ENCODE assay signal across 9 mouse cellular contexts in genomic region chr16:17486505-17486904, GRCm38 (mm10). TPM values are rescaled to one million over a fixed set of nuclear protein-coding genes. Genes with fewer than 3 reads are reported as not detected.
A peak's percentile ranks its signal among the peaks of the same experiment; 100 is the strongest.
DNase-seq lines count a peak whose midpoint lies in the region; ATAC-seq and TF ChIP-seq lines count a peak whose summit lies in the region.
"Had no signal": no experiment of that assay in that cellular context is flagged by ENCODE, and none has a peak within 500 bp of the region (broad histone marks: within the 10 kb centered on the region; RNA-seq: fewer than 3 reads in every experiment).

No protein-coding gene starts in this region.

- no peaks in the 10 kb centered on the region for H3K27me3 ChIP-seq in kidney, adult 2 months (replicated peaks; ENCODE audit: control insufficient read depth, insufficient read depth, low read length)
- H3K27me3 ChIP-seq in kidney, embryonic 14.5 days (ENCODE audit: control insufficient read depth, insufficient read depth, low read length), result peaks cover 7% of the 10 kb centered on the region; the same call in 1 of the 2 replicates
- 0 out of 2 replicates have a peak, but pooled peaks cover 6% of the 10 kb centered on the region for H3K27me3 ChIP-seq in heart, embryonic 15.5 days
- H3K27me3 ChIP-seq in cerebellum, adult 2 months (ENCODE audit: control insufficient read depth, insufficient read depth, low read length), result no peaks in the 10 kb centered on the region

- H3K36me3 ChIP-seq in kidney, adult 2 months (ENCODE audit: control insufficient read depth, insufficient read depth, low read length), result peaks cover 2% of the 10 kb centered on the region; the same call in 1 of the 2 replicates
- peaks cover 36% of the 10 kb centered on the region for H3K36me3 ChIP-seq in kidney, embryonic 14.5 days (ENCODE audit: control insufficient read depth, insufficient read depth, low read length)
- peaks cover 19% of the 10 kb centered on the region for H3K36me3 ChIP-seq in heart, embryonic 15.5 days

- H3K9me3 ChIP-seq in kidney, embryonic 14.5 days (ENCODE audit: control insufficient read depth, low read length), result no peaks in the 10 kb centered on the region
- no peaks in the 10 kb centered on the region for H3K9me3 ChIP-seq in heart, embryonic 15.5 days (replicated peaks)
- H3K9me3 ChIP-seq: limb, embryonic 12.5 days had no signal

- H3K4me3 ChIP-seq in kidney, adult 2 months (ENCODE audit: insufficient read depth, low read depth, low read length), result no peak overlapping the region
- no peak overlapping the region for H3K4me3 ChIP-seq in kidney, embryonic 14.5 days (ENCODE audit: low read length)
- H3K4me3 ChIP-seq in heart, embryonic 15.5 days, result no peak overlapping the region
- H3K4me3 ChIP-seq in cerebellum, adult 2 months (replicated peaks; ENCODE audit: insufficient read depth, low read depth, low read length), result no peak overlapping the region
- H3K4me3 ChIP-seq: limb, embryonic 12.5 days had no signal

- no peak overlapping the region for H3K27ac ChIP-seq in kidney, adult 2 months (ENCODE audit: insufficient read depth, low read depth, low read length)
- H3K27ac ChIP-seq in kidney, embryonic 14.5 days (ENCODE audit: low read depth, low read length), result no peak overlapping the region
- H3K27ac ChIP-seq in heart, embryonic 15.5 days, result peak overlapping the region; percentile 51
- H3K27ac ChIP-seq in cerebellum, adult 2 months (ENCODE audit: insufficient read depth, low read length), result no peak overlapping the region
- H3K27ac ChIP-seq: limb, embryonic 12.5 days had no signal

- TF ChIP-seq POLR2A in kidney, adult 2 months (IDR thresholded peaks at IDR 0.05; ENCODE audit: low read depth, low read length), result no peak
- TF ChIP-seq POLR2A in cerebellum, adult 2 months (IDR thresholded peaks at IDR 0.05; ENCODE audit: borderline replicate concordance, insufficient read depth, low read length), result no peak

- TF ChIP-seq CTCF in kidney, adult 2 months (conservative IDR thresholded peaks at IDR 0.05; ENCODE audit: insufficient read depth, insufficient read length, low read depth, low read length), result no peak
- TF ChIP-seq CTCF in cerebellum, adult 2 months (IDR thresholded peaks at IDR 0.05; ENCODE audit: borderline replicate concordance, insufficient read depth, low read depth, low read length), result no peak

- H3K9ac ChIP-seq in kidney, embryonic 14.5 days (ENCODE audit: low read depth, low read length), result no peak overlapping the region
- no peak overlapping the region for H3K9ac ChIP-seq in heart, embryonic 15.5 days
- H3K9ac ChIP-seq: limb, embryonic 12.5 days had no signal

- peak; percentile 67 for DNase-seq in kidney, adult 2 months
- DNase-seq in adrenal gland, postnatal 14 days, result peak; percentile 78
- peak; percentile 60 for DNase-seq in lung, postnatal 14 days
- DNase-seq in frontal cortex, postnatal 14 days (ENCODE audit: low spot score in 2 of 2), result no peak
- DNase-seq in cerebellum, adult 2 months, result no peak
- no peak for DNase-seq in layer of hippocampus, postnatal 36 days

- 0 out of 2 replicates have a peak, but pooled peaks cover 3% of the 10 kb centered on the region for H3K4me1 ChIP-seq in kidney, adult 2 months (ENCODE audit: control insufficient read depth, insufficient read depth, low read length)
- no peaks in the 10 kb centered on the region for H3K4me1 ChIP-seq in kidney, embryonic 14.5 days (ENCODE audit: control insufficient read depth, insufficient read depth, low read length)
- peaks cover 23% of the 10 kb centered on the region for H3K4me1 ChIP-seq in heart, embryonic 15.5 days (replicated peaks)
- H3K4me1 ChIP-seq in cerebellum, adult 2 months (ENCODE audit: control insufficient read depth, insufficient read depth, low read length), result peaks cover 14% of the 10 kb centered on the region

- 19% methylated on average over 3 of the region's 3 CpGs for WGBS in kidney, adult 2 months
- WGBS in kidney, embryonic 14.5 days, result 59% methylated on average over 3 of the region's 3 CpGs
- 11% methylated on average over 3 of the region's 3 CpGs for WGBS in heart, embryonic 15.5 days
- WGBS in cerebellum, adult 2 months, result 8% methylated on average over 3 of the region's 3 CpGs

- H3K4me2 ChIP-seq in kidney, embryonic 14.5 days (replicated peaks; ENCODE audit: low read depth, low read length), result no peak overlapping the region
- no peak overlapping the region for H3K4me2 ChIP-seq in heart, embryonic 15.5 days
- H3K4me2 ChIP-seq: limb, embryonic 12.5 days had no signal

- no peak for ATAC-seq in kidney, embryonic 14.5 days (ENCODE audit: low FRiP score, low TSS enrichment)
- ATAC-seq in heart, embryonic 15.5 days (replicated peaks; ENCODE audit: insufficient number of reproducible peaks, insufficient read depth, low FRiP score, low read depth), result peak; percentile 87

RNA-seq across cellular contexts. Expression of gene Aifm3, which starts 2.9 kb away (rescaled TPM):
- polyA plus RNA-seq in kidney, adult 2 months (2012; rRNA removed), result 11.7 and 14.8 TPM in 2 replicates
- polyA plus RNA-seq in kidney, embryonic 14.5 days (2014; fragmentation: Nextera tagmentation; extraction: Ambion mirVana), result 0.61 and 1.7 TPM in 2 replicates
- total RNA-seq in adrenal gland, postnatal 14 days (2021), result 5.1 and 5.4 TPM in 2 replicates
- 0.91 and 1.6 TPM in 2 replicates for polyA plus RNA-seq in heart, embryonic 15.5 days (2015; fragmentation: Nextera tagmentation; extraction: Ambion mirVana)
- polyA plus RNA-seq in cerebellum, adult 2 months (2012; rRNA removed), result 472 and 503 TPM in 2 replicates
- total RNA-seq in layer of hippocampus, postnatal 36 days (2021), result 100 to 1,000 TPM in 1 of 2 experiments, 10 to 100 TPM in 1; 99.3 to 111 TPM

RNA-seq across cellular contexts. Expression of gene Lztr1, which starts 22.0 kb away (rescaled TPM):
- polyA plus RNA-seq in kidney, adult 2 months (2012; rRNA removed), result 295 and 386 TPM in 2 replicates
- 57.9 and 81.4 TPM in 2 replicates for polyA plus RNA-seq in kidney, embryonic 14.5 days (2014; fragmentation: Nextera tagmentation; extraction: Ambion mirVana)
- total RNA-seq in adrenal gland, postnatal 14 days (2021), result 75.3 and 75.6 TPM in 2 replicates
- 45.6 and 60.6 TPM in 2 replicates for polyA plus RNA-seq in heart, embryonic 15.5 days (2015; fragmentation: Nextera tagmentation; extraction: Ambion mirVana)
- 240 and 242 TPM in 2 replicates for polyA plus RNA-seq in cerebellum, adult 2 months (2012; rRNA removed)
- 100 to 1,000 TPM; 192 to 199 TPM for total RNA-seq in layer of hippocampus, postnatal 36 days (2021)

RNA-seq across cellular contexts. Expression of gene Crkl, which starts 34.7 kb away (rescaled TPM):
- polyA plus RNA-seq in kidney, adult 2 months (2012; rRNA removed), result 34.4 and 43.3 TPM in 2 replicates
- polyA plus RNA-seq in kidney, embryonic 14.5 days (2014; fragmentation: Nextera tagmentation; extraction: Ambion mirVana), result 59.6 and 77.9 TPM in 2 replicates
- 39.1 and 39.9 TPM in 2 replicates for total RNA-seq in adrenal gland, postnatal 14 days (2021)
- polyA plus RNA-seq in heart, embryonic 15.5 days (2015; fragmentation: Nextera tagmentation; extraction: Ambion mirVana), result 40.6 and 46.3 TPM in 2 replicates
- 37.9 and 41.0 TPM in 2 replicates for polyA plus RNA-seq in cerebellum, adult 2 months (2012; rRNA removed)
- total RNA-seq in layer of hippocampus, postnatal 36 days (2021), result 10 to 100 TPM; 36.7 to 41.0 TPM

RNA-seq across cellular contexts. Expression of gene Thap7, which starts 44.4 kb away (rescaled TPM):
- 103 and 115 TPM in 2 replicates for polyA plus RNA-seq in kidney, adult 2 months (2012; rRNA removed)
- 49.1 and 51.1 TPM in 2 replicates for polyA plus RNA-seq in kidney, embryonic 14.5 days (2014; fragmentation: Nextera tagmentation; extraction: Ambion mirVana)
- total RNA-seq in adrenal gland, postnatal 14 days (2021), result 29.4 and 33.3 TPM in 2 replicates
- 29.5 and 38.7 TPM in 2 replicates for polyA plus RNA-seq in heart, embryonic 15.5 days (2015; fragmentation: Nextera tagmentation; extraction: Ambion mirVana)
- polyA plus RNA-seq in cerebellum, adult 2 months (2012; rRNA removed), result 74.3 TPM in 2 replicates
- total RNA-seq in layer of hippocampus, postnatal 36 days (2021), result 10 to 100 TPM; 38.6 to 44.6 TPM

Comparison
In these comparisons a context has a peak if more than half of its experiments do, and no peak if none do; other contexts are left out.
1. DNase-seq: peak in kidney, adult 2 months (single experiment), adrenal gland, postnatal 14 days (single experiment) and lung, postnatal 14 days (single experiment); none in frontal cortex, postnatal 14 days (0 of 2), cerebellum, adult 2 months (0 of 2) and layer of hippocampus, postnatal 36 days (0 of 2).
2. RNA of gene Aifm3, which starts 2.9 kb away (polyA plus RNA-seq): 472 to 503 TPM in cerebellum, adult 2 months; 11.7 to 14.8 TPM in kidney, adult 2 months, 0.61 to 1.7 TPM in kidney, embryonic 14.5 days and 0.91 to 1.6 TPM in heart, embryonic 15.5 days; every median in the first group is over 10 times any median in the second.